Mouse (Mus musculus) gastrocnemius, postnatal 36 days (tissue): ENCODE results near the gene Nrxn1. TPM values are rescaled to one million over a fixed set of nuclear protein-coding genes. Genes with fewer than 3 reads are reported as not detected.

Experiments
- DNase-seq, 2 experiments: peaks; one replicate each; pipeline ENCODE4 v3.0.0; 2022
- intact Hi-C: fragments of 180-260 bp; cut with DNase I; formaldehyde crosslinking; loops from one replicate; pipeline ENCODE4 v1.15.1; 2025
- total RNA-seq, 2 experiments: library from RNA; stranded (reverse); gene quantifications; 2 replicates each; pipeline ENCODE4 v1.2.3; 2021

Nrxn1 gene
- total RNA-seq, 2 experiments from 2014 or later, result 0.38 to 0.49 TPM

GRCm38 (mm10) chr17:90456748-90457147 is 636.1 kb downstream of the Nrxn1 start:
- intact Hi-C loops, result no loop called here
- DNase-seq, result no peak

- intact Hi-C loops, result no loop called here
- DNase-seq, result no peak
Measured at GRCm38 (mm10) chr17:90455904-90456303, 637.0 kb downstream of the Nrxn1 start.

DNA sequence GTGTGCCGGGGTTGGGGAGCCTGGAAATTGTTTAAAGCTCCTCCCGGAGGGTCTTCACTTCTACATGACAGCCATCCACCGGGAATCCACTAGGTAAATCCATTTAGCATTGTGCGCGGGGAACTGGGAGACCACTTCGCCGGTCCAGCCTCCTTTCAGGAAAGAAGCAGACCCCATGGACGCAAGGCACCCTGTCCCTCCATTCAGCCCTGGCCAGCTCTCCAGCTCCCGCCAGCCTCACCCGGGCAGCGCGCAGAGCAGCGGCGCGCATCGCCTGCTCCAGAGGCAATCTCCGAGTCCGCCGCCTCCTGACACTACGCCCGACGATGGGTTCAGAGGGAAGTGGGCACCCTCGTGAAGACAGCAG is 637.5 kb downstream of the Nrxn1 start:
- intact Hi-C loops, result no loop called here
- DNase-seq, result no peak

- DNase-seq, result no peak
- intact Hi-C loops, result no loop called here
Measured at GRCm38 (mm10) chr17:90454738-90455408, 638.0 kb downstream of the Nrxn1 start.

GRCm38 (mm10) chr17:90454356-90454737 is 638.5 kb downstream of the Nrxn1 start:
- intact Hi-C loops, result no loop called here
- DNase-seq, result no peak

GRCm38 (mm10) chr17:90453280-90453679 is 639.6 kb downstream of the Nrxn1 start:
- intact Hi-C loops, result no loop called here
- DNase-seq, result no peak

- DNase-seq, result no peak
- intact Hi-C loops, result no loop called here
Measured at GRCm38 (mm10) chr17:90452770-90453169, 640.1 kb downstream of the Nrxn1 start.

DNA sequence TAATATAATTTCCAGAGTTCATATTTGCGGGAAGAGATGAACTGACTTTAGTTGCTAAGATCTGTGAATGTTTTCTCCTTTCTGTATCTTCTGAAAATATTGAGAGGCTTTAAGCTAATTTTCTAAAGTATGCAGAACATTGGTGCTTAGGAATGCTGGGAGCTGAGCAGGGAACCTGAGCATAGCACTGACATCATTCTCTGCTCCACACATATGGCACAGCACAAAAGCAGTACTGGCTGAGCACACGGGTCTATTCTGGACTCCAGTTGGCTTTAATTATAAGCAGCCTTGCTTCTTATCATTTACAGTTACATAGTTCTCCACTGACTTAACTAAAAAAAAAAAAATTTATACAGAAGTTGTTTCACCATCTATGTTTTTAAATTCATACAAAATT is 641.5 kb downstream of the Nrxn1 start:
- DNase-seq, result no peak
- intact Hi-C loops, result no loop called here

- intact Hi-C loops, result no loop called here
- no peak for DNase-seq
Measured at GRCm38 (mm10) chr17:90443067-90443466, 649.8 kb downstream of the Nrxn1 start.

DNA sequence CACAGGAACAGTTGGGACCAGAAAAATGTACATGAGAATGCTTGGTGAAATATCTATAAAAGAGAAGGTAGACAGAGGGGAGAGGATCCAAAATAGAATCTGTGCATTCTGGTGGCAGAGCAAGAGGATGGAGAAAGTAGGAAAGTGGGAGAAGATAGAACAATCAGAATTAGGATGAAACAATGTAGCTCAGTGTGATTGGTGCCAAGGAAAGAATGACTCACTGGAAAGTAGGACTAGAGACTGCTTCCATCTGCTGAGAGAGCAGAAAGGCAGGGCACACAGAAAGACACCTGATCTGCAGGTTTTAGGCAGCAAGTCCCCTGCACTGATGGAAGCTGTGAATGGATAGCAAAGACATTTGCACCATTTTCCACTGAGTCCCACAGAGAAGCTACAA is 657.0 kb downstream of the Nrxn1 start:
- intact Hi-C loops, result no loop called here
- no peak for DNase-seq

- intact Hi-C loops, result no loop called here
- no peak for DNase-seq
Measured at GRCm38 (mm10) chr17:90435371-90435770, 657.5 kb downstream of the Nrxn1 start.

- intact Hi-C loops, result no loop called here
- DNase-seq, result no peak
Measured at GRCm38 (mm10) chr17:90430211-90430610, 662.7 kb downstream of the Nrxn1 start.

DNA sequence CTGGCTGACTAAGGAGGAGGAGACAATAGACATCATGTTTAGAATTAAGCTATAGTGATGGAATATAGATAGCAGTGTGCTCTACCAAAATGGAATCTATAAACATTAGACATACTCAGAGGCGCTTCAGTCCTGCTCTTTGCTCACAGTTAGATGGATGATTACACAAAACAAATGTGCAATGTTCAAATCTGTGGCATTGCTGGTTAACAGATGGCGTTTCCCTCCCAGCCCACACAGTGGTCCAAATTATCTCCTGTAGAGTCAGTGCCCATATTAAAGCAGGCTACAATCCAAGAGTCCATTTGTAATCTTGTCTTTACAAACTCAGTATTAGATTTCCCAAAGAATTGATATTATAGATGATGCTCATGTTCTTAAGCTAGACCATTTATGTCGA is 666.9 kb downstream of the Nrxn1 start:
- no peak for DNase-seq
- intact Hi-C loops, result no loop called here

DNA sequence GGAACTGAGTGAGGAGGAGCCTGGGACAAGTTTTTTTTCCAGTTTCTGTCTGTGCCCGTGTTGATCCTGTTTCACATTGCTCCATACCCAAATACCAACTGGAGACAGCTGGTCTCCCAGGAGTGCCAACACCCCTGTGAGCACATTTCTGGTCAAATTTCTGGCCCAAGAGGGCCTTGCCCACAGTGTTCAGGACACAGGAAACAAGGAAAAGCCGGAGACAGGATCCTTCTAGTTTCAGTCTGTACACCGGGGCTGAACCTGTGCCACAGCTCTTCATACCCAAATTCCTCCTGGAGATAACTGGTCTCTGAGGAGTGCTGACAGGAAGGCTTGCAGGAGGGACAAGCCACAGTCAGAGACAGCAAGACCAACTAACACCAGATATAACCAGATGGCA is 670.3 kb downstream of the Nrxn1 start:
- no peak for DNase-seq
- intact Hi-C loops, result no loop called here

- intact Hi-C loops, result no loop called here
- DNase-seq, result no peak
Measured at GRCm38 (mm10) chr17:90420757-90421156, 672.1 kb downstream of the Nrxn1 start.

- no peak for DNase-seq
- intact Hi-C loops, result no loop called here
Measured at GRCm38 (mm10) chr17:90419615-90420014, 673.3 kb downstream of the Nrxn1 start.

GRCm38 (mm10) chr17:90396357-90396756 is 696.5 kb downstream of the Nrxn1 start:
- DNase-seq, result no peak
- intact Hi-C loops, result no loop called here

DNA sequence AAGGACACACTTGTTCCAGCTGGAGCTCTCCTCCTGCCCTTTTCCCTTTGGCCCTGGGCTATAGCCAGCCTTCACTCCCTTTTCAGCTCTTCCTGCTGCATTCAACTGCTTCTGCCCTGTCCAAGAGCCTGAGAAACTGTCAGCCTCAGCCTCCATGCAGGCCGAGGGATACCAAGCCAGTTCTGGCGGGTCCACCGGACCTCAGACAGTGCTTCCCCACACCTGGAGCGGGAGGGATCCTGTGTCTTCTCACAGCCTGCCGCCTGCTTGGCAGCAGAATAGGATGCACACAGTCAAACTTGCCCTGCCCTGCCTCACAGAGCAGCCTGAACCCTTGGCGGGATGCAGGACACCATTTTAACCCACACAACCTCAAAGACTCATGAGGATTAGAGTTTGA is 698.3 kb downstream of the Nrxn1 start:
- DNase-seq, result no peak

DNA sequence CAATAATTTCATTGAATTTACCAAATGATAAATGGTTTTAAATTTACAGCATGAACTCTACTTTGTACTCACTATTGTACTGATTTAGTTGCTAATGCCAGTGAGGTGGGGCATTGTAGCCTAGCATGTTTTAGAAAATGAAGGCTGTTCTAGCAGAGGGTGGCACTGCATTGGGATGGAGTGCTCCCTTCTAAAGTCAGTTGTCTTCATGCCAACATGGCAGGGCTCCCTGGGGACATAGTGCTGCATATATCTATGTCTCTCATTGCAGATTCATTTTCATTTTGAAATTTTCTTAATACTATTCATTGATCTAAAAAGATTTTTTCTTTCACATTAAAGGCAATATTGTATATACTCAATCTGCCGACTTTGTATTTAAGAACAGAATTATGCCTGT is 700.1 kb downstream of the Nrxn1 start:
- DNase-seq, result no peak
- intact Hi-C loops, result no loop called here

More for the DNA sequence above, 698.3 kb downstream of the Nrxn1 start:
- intact Hi-C loops, result no loop called here

DNA sequence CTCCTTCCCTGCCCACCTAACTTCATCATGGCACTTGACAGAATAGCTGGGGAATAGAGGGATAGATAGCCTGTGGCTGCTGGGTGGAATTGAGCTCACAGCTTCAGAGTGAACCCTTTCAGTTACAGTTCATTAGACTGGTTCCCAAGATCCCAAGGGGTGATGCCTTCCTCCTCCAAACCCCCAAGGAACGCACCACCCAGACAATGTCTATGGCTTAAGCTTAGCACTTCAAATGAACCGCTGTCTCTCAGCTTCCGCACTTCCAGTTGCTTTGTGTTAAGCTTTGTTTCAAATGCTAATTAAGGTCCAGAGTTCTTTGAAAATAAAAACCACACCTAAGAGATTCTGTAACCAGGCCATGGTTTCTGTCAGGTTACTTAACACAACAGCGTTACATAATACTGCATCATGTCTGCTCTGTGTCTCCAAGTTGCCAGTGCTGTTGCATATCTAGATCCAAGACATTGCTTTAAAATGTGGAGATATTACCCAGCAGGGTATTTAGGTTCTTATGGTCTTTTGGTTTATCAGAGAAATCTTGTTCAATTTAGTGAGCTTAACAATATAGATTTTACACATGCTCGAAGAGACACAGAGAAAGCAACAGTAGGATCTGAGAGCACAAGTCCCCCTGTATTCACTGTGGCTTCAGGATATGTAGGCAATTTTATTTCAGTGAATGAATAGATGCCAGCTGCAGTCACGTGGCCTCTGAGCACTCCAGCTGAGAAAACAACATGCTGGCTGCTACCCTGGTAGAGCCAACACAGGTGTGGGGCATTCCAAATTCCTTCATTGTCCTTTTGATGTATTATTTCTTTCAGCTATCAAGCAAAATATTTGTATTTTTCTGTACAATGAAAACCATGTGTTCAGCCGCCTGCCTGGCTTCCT is 702.3 kb downstream of the Nrxn1 start:
- DNase-seq, result no peak
- intact Hi-C loops, result no loop called here

GRCm38 (mm10) chr17:90384856-90385255 is 708.0 kb downstream of the Nrxn1 start:
- DNase-seq, result no peak
- intact Hi-C loops, result no loop called here
